Mouse (Mus musculus) kidney, postnatal 0 days (tissue): ENCODE measurements around the gene Glce. TPM values are rescaled to one million over a fixed set of nuclear protein-coding genes. Genes with fewer than 3 reads are reported as not detected.

ENCODE experiments used
- ATAC-seq: fragments of 200-750 bp; cut with Nextera tagmentation; replicated peaks from 2 replicates; pipeline ENCODE4 v1.8.0; 2017; ENCODE audit warnings: low read depth, moderate number of reproducible peaks, moderate TSS enrichment, moderate library complexity; ENCODE audit not compliant: low FRiP score
- DNase-seq: peaks from one replicate; pipeline ENCODE4 v3.0.0-alpha.2; 2016; ENCODE audit warnings: low spot score
- H3K27ac ChIP-seq: fragments of 300-500 bp; sonication (generic); 2 replicates; pipeline ENCODE4 v1.5.1; 2014; ENCODE audit warnings: mild to moderate bottlenecking
- H3K27me3 ChIP-seq: fragments of 300-500 bp; sonication (generic); 2 replicates; pipeline ENCODE4 v1.6.1; 2014; ENCODE audit warnings: low read length, mixed read lengths; ENCODE audit not compliant: insufficient read depth
- H3K36me3 ChIP-seq: fragments of 300-500 bp; sonication (generic); 2 replicates; pipeline ENCODE4 v1.6.1; 2014; ENCODE audit warnings: low read length, mixed read lengths; ENCODE audit not compliant: insufficient read depth
- H3K4me1 ChIP-seq: fragments of 300-500 bp; sonication (generic); replicated peaks from 2 replicates; pipeline ENCODE4 v1.6.1; 2014; ENCODE audit warnings: antibody characterized with exemption, low read length, mixed read lengths; ENCODE audit not compliant: insufficient read depth
- H3K4me2 ChIP-seq: fragments of 300-500 bp; sonication (generic); 2 replicates; pipeline ENCODE4 v1.6.1; 2014; ENCODE audit warnings: mild to moderate bottlenecking, low read length, moderate library complexity, mixed read lengths
- H3K4me3 ChIP-seq: fragments of 300-500 bp; sonication (generic); replicated peaks from 2 replicates; pipeline ENCODE4 v1.5.1; 2014; ENCODE audit warnings: low read depth, low read length
- H3K9ac ChIP-seq: fragments of 300-500 bp; sonication (generic); 2 replicates; pipeline ENCODE4 v1.6.1; 2014; ENCODE audit warnings: low read depth, low read length
- H3K9me3 ChIP-seq: fragments of 300-500 bp; sonication (generic); replicated peaks from 2 replicates; pipeline ENCODE4 v1.6.1; 2016; ENCODE audit warnings: low read length, inconsistent platforms, mixed read lengths
- CTCF ChIP-seq: IDR thresholded peaks from 2 replicates; pipeline ENCODE4 v1.5.1; 2016; ENCODE audit warnings: antibody characterized with exemption, low read depth, mild to moderate bottlenecking, moderate library complexity
- WGBS: fragments of 180-500 bp; shearing (Covaris S2); extraction: QIAGEN DNeasy Blood & Tissue Kit; methylation state at CpG from one replicate; pipeline ENCODE4 v1.1.7; 2014; 5-methylcytosine and 5-hydroxymethylcytosine counted together
- polyA plus RNA-seq: library from polyadenylated mRNA; unstranded; fragments of >200 nt; fragmentation: Nextera tagmentation; extraction: Ambion mirVana; gene quantifications from 2 replicates; pipeline ENCODE4 v1.2.1, GENCODE M21; 2015

Glce gene
- polyA plus RNA-seq, 1 experiment from 2014 or later: 14.4 TPM

- Histone ChIP-seq H3K9ac (peak within 1 kb of the TSS; percentile 56), H3K4me1 (peaks cover 18% of the 10 kb centered on the region), H3K27ac (peak within 1 kb of the TSS; percentile 83), H3K9me3 (no peaks in the 10 kb centered on the region), H3K4me2 (peak within 1 kb of the TSS; percentile 80), H3K36me3 (no peaks in the 10 kb centered on the region), H3K4me3 (peak within 1 kb of the TSS; percentile 47), H3K27me3 (no peaks in the 10 kb centered on the region)
- TF ChIP-seq CTCF: no peak
- WGBS: under 1% methylated on average over 32 of the region's 32 CpGs
- DNase-seq (peak; percentile 67), ATAC-seq (peak; percentile 86)
These were observed 95.9 kb downstream of the Glce start, which contains the start of gene Paqr5 for GRCm38 (mm10) chr9:62026600-62026999. Gene Paqr5 (minus strand): TSS chr9:62026856.

GRCm38 (mm10) chr9:62025056-62025455, 97.4 kb downstream of the Glce start:
- H3K9me3 ChIP-seq: no peaks in the 10 kb centered on the region
- peak overlapping the region; percentile 47 for H3K4me2 ChIP-seq
- TF ChIP-seq CTCF: no peak
- H3K9ac ChIP-seq: peak overlapping the region; percentile 40; the same call in 1 of the 2 replicates
- no peaks in the 10 kb centered on the region for H3K36me3 ChIP-seq
- peak overlapping the region; percentile 83 for H3K27ac ChIP-seq
- WGBS: 33% methylated on average over 5 of the region's 5 CpGs
- H3K27me3 ChIP-seq: no peaks in the 10 kb centered on the region
- no peak for DNase-seq
- H3K4me3 ChIP-seq: no peak overlapping the region
- ATAC-seq: no peak
- peaks cover 23% of the 10 kb centered on the region for H3K4me1 ChIP-seq

- H3K27ac ChIP-seq: peak overlapping the region; percentile 83
- no peak overlapping the region for H3K4me3 ChIP-seq
- H3K4me2 ChIP-seq: peak overlapping the region; percentile 47; the same call in 1 of the 2 replicates
- H3K9me3 ChIP-seq: no peaks in the 10 kb centered on the region
- H3K36me3 ChIP-seq: no peaks in the 10 kb centered on the region
- peak; percentile 18; the same call in 1 of the 2 replicates for ATAC-seq
- H3K9ac ChIP-seq: 0 out of 2 replicates have a peak overlapping the region, but pooled peaks have one; percentile 42
- no peaks in the 10 kb centered on the region for H3K27me3 ChIP-seq
- DNase-seq: no peak
- TF ChIP-seq CTCF: no peak
- peaks cover 23% of the 10 kb centered on the region for H3K4me1 ChIP-seq
- WGBS: 42% methylated on average over 4 of the region's 4 CpGs
These were observed 98.6 kb downstream of the Glce start for GRCm38 (mm10) chr9:62023879-62024278.

GRCm38 (mm10) chr9:62022961-62023680, 99.3 kb downstream of the Glce start:
- TF ChIP-seq CTCF: no peak
- 0 out of 2 replicates have a peak overlapping the region, but pooled peaks have one; percentile 47 for H3K4me2 ChIP-seq
- ATAC-seq: peak; percentile 41
- H3K36me3 ChIP-seq: no peaks in the 10 kb centered on the region
- H3K27ac ChIP-seq: peak overlapping the region; percentile 83
- 70% methylated on average over 6 of the region's 6 CpGs for WGBS
- no peak overlapping the region for H3K9ac ChIP-seq
- no peaks in the 10 kb centered on the region for H3K27me3 ChIP-seq
- no peak overlapping the region for H3K4me3 ChIP-seq
- no peak for DNase-seq
- H3K4me1 ChIP-seq: peaks cover 23% of the 10 kb centered on the region
- H3K9me3 ChIP-seq: no peaks in the 10 kb centered on the region

- H3K9ac ChIP-seq: no peak overlapping the region
- peak overlapping the region; percentile 27; the same call in 1 of the 2 replicates for H3K4me2 ChIP-seq
- DNase-seq: peak; percentile 54
- H3K9me3 ChIP-seq: no peaks in the 10 kb centered on the region
- peaks cover 18% of the 10 kb centered on the region for H3K4me1 ChIP-seq
- 12% methylated on average over 7 of the region's 7 CpGs for WGBS
- H3K36me3 ChIP-seq: no peaks in the 10 kb centered on the region
- no peak for TF ChIP-seq CTCF
- ATAC-seq: peak; percentile 57
- H3K27me3 ChIP-seq: no peaks in the 10 kb centered on the region
- H3K4me3 ChIP-seq: no peak overlapping the region
- H3K27ac ChIP-seq: peak overlapping the region; percentile 83
These were observed 100.8 kb downstream of the Glce start for GRCm38 (mm10) chr9:62021583-62022120.

- no peaks in the 10 kb centered on the region for H3K36me3 ChIP-seq
- H3K4me3 ChIP-seq: no peak overlapping the region
- H3K4me1 ChIP-seq: peaks cover 18% of the 10 kb centered on the region
- H3K27ac ChIP-seq: peak overlapping the region; percentile 9; the same call in 1 of the 2 replicates
- no peak for TF ChIP-seq CTCF
- ATAC-seq (no peak), DNase-seq (no peak)
- WGBS: 77% methylated on average over 7 of the region's 7 CpGs
- no peaks in the 10 kb centered on the region for H3K27me3 ChIP-seq
- no peak overlapping the region for H3K4me2 ChIP-seq
- no peak overlapping the region for H3K9ac ChIP-seq
- H3K9me3 ChIP-seq: no peaks in the 10 kb centered on the region
These were observed 102.2 kb downstream of the Glce start for GRCm38 (mm10) chr9:62020259-62020658.
